Mouse (Mus musculus) G1E (cell line): ENCODE data around the gene Timmdc1. TPM values are rescaled to one million over a fixed set of nuclear protein-coding genes. Genes with fewer than 3 reads are reported as not detected.

Experiments used
- ATAC-seq: 2 replicates; pipeline ENCODE4 v1.8.0; 2016; ENCODE audit warnings: mild to moderate bottlenecking; ENCODE audit not compliant: insufficient number of reproducible peaks, poor library complexity, low FRiP score, severe bottlenecking; ENCODE audit errors: extremely low read depth
- DNase-seq: peaks from one replicate; pipeline ENCODE4 v3.0.0; 2012; ENCODE audit warnings: low spot score
- H3K27me3 ChIP-seq: 2 replicates; pipeline ENCODE4 v1.6.1; 2012; ENCODE audit warnings: mild to moderate bottlenecking, low read length, inconsistent platforms; ENCODE audit not compliant: insufficient read depth
- H3K36me3 ChIP-seq: replicated peaks from 2 replicates; pipeline ENCODE3; 2012; ENCODE audit warnings: mild to moderate bottlenecking, inconsistent platforms
- H3K4me1 ChIP-seq: 2 replicates; pipeline ENCODE4 v1.6.1; 2012; ENCODE audit warnings: low read depth, low read length, inconsistent platforms, mixed read lengths; ENCODE audit not compliant: insufficient read depth
- H3K4me3 ChIP-seq: 2 replicates; pipeline ENCODE4 v1.5.1; 2012; ENCODE audit warnings: low read depth, mild to moderate bottlenecking, inconsistent platforms, low read length, moderate library complexity, mixed read lengths
- H3K9me3 ChIP-seq: replicated peaks from 2 replicates; pipeline ENCODE4 v1.6.1; 2012; ENCODE audit warnings: inconsistent platforms
- CTCF ChIP-seq: IDR thresholded peaks from 2 replicates; pipeline ENCODE4 v1.5.1; 2012; ENCODE audit warnings: low read depth, low read length, inconsistent platforms, mixed read lengths
- GATA1 ChIP-seq: IDR thresholded peaks from 2 replicates; pipeline ENCODE4 v1.6.1; 2012; ENCODE audit warnings: borderline replicate concordance, low read length, inconsistent platforms, mixed read lengths
- GATA2 ChIP-seq: IDR thresholded peaks from 2 replicates; pipeline ENCODE4 v1.6.1; 2012; ENCODE audit warnings: low read depth, low read length, inconsistent platforms, borderline replicate concordance
- POLR2AphosphoS5 ChIP-seq: IDR thresholded peaks from 2 replicates; pipeline ENCODE4 v1.6.1; 2012; ENCODE audit warnings: low read depth, low read length, inconsistent platforms; ENCODE audit not compliant: insufficient replicate concordance
- TAL1 ChIP-seq: conservative IDR thresholded peaks from 2 replicates; pipeline ENCODE4 v1.6.1; 2012; ENCODE audit warnings: low read depth, low read length, inconsistent platforms, mixed read lengths
- polyA plus RNA-seq: library from polyadenylated mRNA; stranded (reverse); fragments of >175 nt; gene quantifications from 2 replicates; pipeline ENCODE4 v1.2.3, GENCODE M21; 2012
- total RNA-seq, 2 experiments: library from RNA; stranded (forward) in 1 of 2; stranded (reverse) in 1 of 2; fragments of 200-1000 nt in 1 of 2; fragments of >200 nt in 1 of 2; fragmentation: Nextera tagmentation in 1 of 2; gene quantifications; 2 replicates each; pipeline ENCODE4 v1.2.3; 2014 to 2017

Gene Timmdc1
- total RNA-seq (2014; fragmentation: Nextera tagmentation), result 36.7 and 38.7 TPM in 2 replicates
- total RNA-seq (2017), result 27.0 and 28.6 TPM in 2 replicates
- polyA plus RNA-seq, result 25.9 and 28.3 TPM in 2 replicates

DNA sequence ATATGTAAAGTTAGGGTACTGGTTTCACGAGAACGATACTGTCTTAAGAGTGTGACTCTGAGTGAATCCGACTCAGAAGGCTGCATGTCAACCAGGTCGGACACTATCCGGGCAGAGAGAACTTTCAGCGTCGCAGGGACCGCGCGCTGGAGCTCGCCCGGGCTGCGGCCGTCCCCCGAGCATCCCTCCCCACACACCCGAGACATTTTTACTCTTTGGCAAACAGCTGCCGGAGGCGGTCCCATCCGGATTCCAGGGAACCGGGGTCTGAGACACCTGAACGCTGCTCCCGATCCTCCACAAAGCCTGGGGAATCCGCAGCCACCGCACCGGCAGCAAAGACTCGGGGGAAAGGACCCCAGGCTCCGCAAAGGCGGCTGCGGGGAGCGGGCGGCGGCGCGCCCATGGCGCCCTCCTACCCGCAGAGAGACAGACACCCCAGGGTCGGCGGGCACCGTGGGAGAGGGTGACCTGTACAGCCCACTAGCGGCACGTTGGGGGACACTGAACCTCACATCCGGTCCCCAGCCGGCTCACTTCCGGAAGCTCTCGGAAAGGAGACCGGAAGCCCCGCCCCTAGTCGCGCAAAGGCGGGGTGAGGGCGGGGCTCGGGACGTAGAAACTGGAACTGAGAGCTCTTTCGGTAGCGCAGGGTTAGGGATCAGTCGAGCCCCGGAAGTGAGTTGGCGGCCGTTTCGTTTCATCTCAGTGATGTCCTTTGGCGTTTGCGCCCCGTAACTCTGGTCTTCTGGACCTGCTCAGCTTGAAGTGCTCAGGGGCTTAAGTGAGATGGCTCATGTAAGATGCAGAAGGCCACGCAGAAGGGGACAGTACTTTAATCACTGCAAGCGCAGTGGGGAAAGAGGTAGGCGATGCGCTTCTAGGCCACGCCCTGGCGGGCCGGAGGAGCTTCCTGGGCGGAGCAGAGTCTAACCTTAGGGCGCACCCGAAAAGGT, at the start of gene Timmdc1:
Gene Timmdc1 (minus strand): TSS at position 535 of the 956 bp plus-strand sequence.
- DNase-seq (peak; percentile 93), ATAC-seq (peak; percentile 89)
- Histone ChIP-seq H3K27me3 (no peaks in the 10 kb centered on the region), H3K4me3 (peak within 1 kb of the TSS; percentile 86), H3K4me1 (peaks cover 12% of the 10 kb centered on the region), H3K36me3 (peaks cover 56% of the 10 kb centered on the region), H3K9me3 (no peaks in the 10 kb centered on the region)
- TF ChIP-seq POLR2AphosphoS5 (no peak), GATA2 (no peak), GATA1 (no peak), CTCF (no peak), TAL1 (no peak)

DNA sequence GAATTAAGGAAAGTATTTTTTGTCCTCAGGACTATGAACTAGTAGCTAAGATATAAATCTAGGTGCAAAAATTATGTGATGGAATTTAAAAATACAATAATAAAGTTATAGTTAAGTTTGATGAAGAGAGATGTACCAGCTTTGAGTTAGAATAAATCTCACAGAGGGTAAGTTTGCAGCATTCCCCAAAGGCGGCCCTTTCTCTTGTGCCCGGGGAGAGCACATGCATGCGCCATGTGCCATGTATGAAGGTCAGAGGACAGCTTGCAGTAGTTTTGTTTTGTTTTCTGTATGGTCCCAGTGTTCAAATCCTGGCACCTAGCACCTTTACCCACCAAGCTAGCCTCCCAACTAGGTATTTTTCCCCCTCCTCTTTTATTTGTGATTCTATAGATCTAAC, 49.0 kb upstream of the Timmdc1 start:
- H3K27me3 ChIP-seq, result no peaks in the 10 kb centered on the region
- TF ChIP-seq CTCF (no peak), POLR2AphosphoS5 (no peak)
- H3K4me3 ChIP-seq, result no peak overlapping the region
- peaks cover 5% of the 10 kb centered on the region; the same call in 1 of the 2 replicates for H3K4me1 ChIP-seq
- H3K36me3 ChIP-seq, result peaks cover 76% of the 10 kb centered on the region
- DNase-seq, result no peak
- H3K9me3 ChIP-seq, result no peaks in the 10 kb centered on the region
- no peak for ATAC-seq

DNA sequence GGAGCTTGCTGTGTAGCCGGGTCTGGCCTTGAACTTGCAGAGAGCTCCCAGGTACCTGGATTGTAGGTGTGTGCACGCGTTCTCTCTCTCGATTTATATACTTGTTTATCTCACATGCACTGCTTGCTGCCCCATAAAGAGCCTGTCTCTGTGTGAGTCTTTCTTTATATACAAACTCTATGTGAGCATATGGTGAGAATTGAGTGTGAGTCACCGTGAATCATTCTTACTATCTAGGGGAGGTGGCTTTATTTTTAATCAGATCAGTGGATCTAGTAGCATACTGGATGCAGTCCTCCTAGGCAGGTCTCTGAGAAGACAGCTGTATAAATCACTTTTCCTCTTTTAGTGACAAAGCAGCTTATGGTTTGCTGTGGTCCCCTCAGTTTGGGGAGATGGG, 45.7 kb upstream of the Timmdc1 start:
- H3K4me1 ChIP-seq, result peaks cover 11% of the 10 kb centered on the region
- H3K9me3 ChIP-seq, result no peaks in the 10 kb centered on the region
- DNase-seq (no peak), ATAC-seq (peak; percentile 54; the same call in 1 of the 2 replicates)
- peaks cover 78% of the 10 kb centered on the region for H3K36me3 ChIP-seq
- H3K27me3 ChIP-seq, result no peaks in the 10 kb centered on the region
- no peak overlapping the region for H3K4me3 ChIP-seq
- TF ChIP-seq GATA1 (no peak), CTCF (no peak), POLR2AphosphoS5 (no peak), GATA2 (no peak), TAL1 (no peak)

GRCm38 (mm10) chr16:38563516-38563915, 41.1 kb upstream of the Timmdc1 start:
- no peaks in the 10 kb centered on the region for H3K27me3 ChIP-seq
- no peaks in the 10 kb centered on the region for H3K9me3 ChIP-seq
- H3K4me3 ChIP-seq, result peak overlapping the region; percentile 86
- ATAC-seq, result no peak
- TF ChIP-seq GATA2, result no peak
- peaks cover 40% of the 10 kb centered on the region for H3K36me3 ChIP-seq
- DNase-seq, result no peak
- peaks cover 11% of the 10 kb centered on the region for H3K4me1 ChIP-seq

DNA sequence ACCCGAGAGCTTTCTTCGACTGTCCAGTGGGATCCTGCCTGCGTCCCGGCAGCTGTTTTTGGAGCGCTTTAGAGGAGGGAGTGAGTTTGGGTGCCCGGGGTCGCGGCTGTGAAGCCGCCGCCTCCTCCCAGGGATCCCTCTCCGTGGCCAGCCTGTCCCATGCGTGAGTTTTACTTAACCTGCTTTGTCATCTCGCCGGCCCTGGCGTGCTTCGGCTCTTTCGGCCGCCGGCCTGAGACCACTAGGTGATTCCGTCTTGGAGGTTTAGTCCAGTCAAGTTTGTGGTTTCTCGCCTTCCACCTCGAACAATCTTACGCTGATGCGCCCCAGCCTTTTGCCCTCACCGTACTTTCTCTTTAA, 40.5 kb upstream of the Timmdc1 start:
- peak overlapping the region; percentile 86 for H3K4me3 ChIP-seq
- peaks cover 34% of the 10 kb centered on the region for H3K36me3 ChIP-seq
- TF ChIP-seq TAL1 (no peak), POLR2AphosphoS5 (no peak), GATA1 (no peak), GATA2 (no peak), CTCF (no peak)
- H3K27me3 ChIP-seq, result no peaks in the 10 kb centered on the region
- H3K4me1 ChIP-seq, result peaks cover 9% of the 10 kb centered on the region
- peak; percentile 10 for DNase-seq
- no peaks in the 10 kb centered on the region for H3K9me3 ChIP-seq
- 0 out of 2 replicates have a peak, but pooled peaks have one; percentile 18 for ATAC-seq

GRCm38 (mm10) chr16:38562131-38562967, 39.9 kb upstream of the Timmdc1 start:
- H3K9me3 ChIP-seq, result no peaks in the 10 kb centered on the region
- H3K4me1 ChIP-seq, result peaks cover 9% of the 10 kb centered on the region
- TF ChIP-seq POLR2AphosphoS5, result no peak
- no peak for TF ChIP-seq GATA1
- TF ChIP-seq CTCF, result no peak
- no peak for TF ChIP-seq GATA2
- TF ChIP-seq TAL1, result no peak
- ATAC-seq (peak; percentile 80), DNase-seq (peak; percentile 97)
- H3K27me3 ChIP-seq, result no peaks in the 10 kb centered on the region
- H3K36me3 ChIP-seq, result peaks cover 30% of the 10 kb centered on the region
- peak overlapping the region; percentile 86 for H3K4me3 ChIP-seq
